Mouse (Mus musculus): ENCODE measurements around the gene Clec4d.
"Not testable (repeated sequence)": the region's sequence is repeated elsewhere in the genome, so short reads cannot be mapped to it uniquely, and the experiment has no call there.

The Clec4d gene

GRCm38 (mm10) chr6:123261555-123262161, at the start of gene Clec4d:
Gene Clec4d (plus strand): TSS chr6:123262111.
- DNase-seq (ENCODE audit: low spot score in 2 of 2), result no peak

- no peak for DNase-seq (ENCODE audit: low spot score in 2 of 2)
Measured at GRCm38 (mm10) chr6:123227519-123228166, 34.3 kb upstream of the Clec4d start.

GRCm38 (mm10) chr6:123229644-123230043, 32.3 kb upstream of the Clec4d start, which contains the start of gene Clec4n:
Gene Clec4n (plus strand): TSS chr6:123229843.
- DNase-seq (ENCODE audit: low spot score in 2 of 2), result no peak

GRCm38 (mm10) chr6:123231149-123231548, 30.8 kb upstream of the Clec4d start:
- DNase-seq (ENCODE audit: low spot score in 2 of 2), result no peak

GRCm38 (mm10) chr6:123237582-123237981, 24.3 kb upstream of the Clec4d start:
- DNase-seq (ENCODE audit: low spot score in 2 of 2), result no peak

GRCm38 (mm10) chr6:123244201-123244600, 17.7 kb upstream of the Clec4d start:
- DNase-seq (ENCODE audit: low spot score in 2 of 2), result no peak

GRCm38 (mm10) chr6:123248862-123249261, 13.0 kb upstream of the Clec4d start:
- DNase-seq (ENCODE audit: low spot score in 2 of 2), result not testable (repeated sequence)

GRCm38 (mm10) chr6:123252735-123253134, 9.2 kb upstream of the Clec4d start:
- DNase-seq (ENCODE audit: low spot score in 2 of 2), result no peak

GRCm38 (mm10) chr6:123258946-123259345, 3.0 kb upstream of the Clec4d start:
- no peak for DNase-seq (ENCODE audit: low spot score in 2 of 2)

GRCm38 (mm10) chr6:123259889-123260603, 1.9 kb upstream of the Clec4d start:
- no peak for DNase-seq (ENCODE audit: low spot score in 2 of 2)

GRCm38 (mm10) chr6:123260868-123261267, 1.0 kb upstream of the Clec4d start:
- DNase-seq (ENCODE audit: low spot score in 2 of 2), result no peak

GRCm38 (mm10) chr6:123264194-123264593, 2.3 kb downstream of the Clec4d start:
- no peak for DNase-seq (ENCODE audit: low spot score in 2 of 2)

GRCm38 (mm10) chr6:123265809-123266208, 3.9 kb downstream of the Clec4d start:
- no peak for DNase-seq (ENCODE audit: low spot score in 2 of 2)

- no peak for DNase-seq (ENCODE audit: low spot score in 2 of 2)
Measured at GRCm38 (mm10) chr6:123266945-123267344, 5.0 kb downstream of the Clec4d start.

GRCm38 (mm10) chr6:123279443-123279842, 17.5 kb downstream of the Clec4d start:
- no peak for DNase-seq (ENCODE audit: low spot score in 2 of 2)

- DNase-seq (ENCODE audit: low spot score in 2 of 2), result no peak
Measured at GRCm38 (mm10) chr6:123286311-123286710, 24.4 kb downstream of the Clec4d start.

GRCm38 (mm10) chr6:123288931-123289330, 27.0 kb downstream of the Clec4d start:
- DNase-seq (ENCODE audit: low spot score in 2 of 2), result no peak

GRCm38 (mm10) chr6:123289753-123290152, 27.8 kb downstream of the Clec4d start, which contains the start of gene Clec4e:
Gene Clec4e (minus strand): TSS chr6:123289870.
- no peak for DNase-seq (ENCODE audit: low spot score in 2 of 2)

GRCm38 (mm10) chr6:123292751-123293400, 31.0 kb downstream of the Clec4d start:
- no peak for DNase-seq (ENCODE audit: low spot score in 2 of 2)

- not testable (repeated sequence) for DNase-seq (ENCODE audit: low spot score in 2 of 2)
Measured at GRCm38 (mm10) chr6:123293509-123293908, 31.6 kb downstream of the Clec4d start.

GRCm38 (mm10) chr6:123296687-123297086, 34.8 kb downstream of the Clec4d start:
- no peak for DNase-seq (ENCODE audit: low spot score in 2 of 2)

GRCm38 (mm10) chr6:123306315-123306714, 44.4 kb downstream of the Clec4d start:
- DNase-seq (ENCODE audit: low spot score in 2 of 2), result not testable (repeated sequence)

Data from urinary bladder, adult 18-20 months (tissue).